Mouse (Mus musculus) heart, adult 2 months (tissue): ENCODE results near the gene Mtus2. TPM values are rescaled to one million over a fixed set of nuclear protein-coding genes. Genes with fewer than 3 reads are reported as not detected.
A peak's percentile ranks its signal among the peaks of the same experiment; 100 is the strongest.

Source experiments
- DNase-seq, 2 experiments: peaks; one replicate each; pipeline ENCODE4 v3.0.0; 2021
- H3K27ac ChIP-seq: fragments of 200-600 bp; 2 replicates; pipeline ENCODE4 v1.8.1; 2022
- H3K27me3 ChIP-seq: fragments of 200-500 bp; 2 replicates; pipeline ENCODE4 v1.6.1; 2012; ENCODE audit warnings: mild to moderate bottlenecking, low read length, inconsistent platforms, mixed read lengths; ENCODE audit not compliant: control insufficient read depth, insufficient read depth
- H3K36me3 ChIP-seq: fragments of 200-500 bp; 2 replicates; pipeline ENCODE4 v1.6.1; 2012; ENCODE audit warnings: low read length, inconsistent platforms; ENCODE audit not compliant: control insufficient read depth, insufficient read depth
- H3K4me1 ChIP-seq: fragments of 200-500 bp; 2 replicates; pipeline ENCODE4 v1.6.1; 2011; ENCODE audit warnings: low read length; ENCODE audit not compliant: control insufficient read depth, insufficient read depth
- H3K4me3 ChIP-seq: fragments of 200-600 bp; 2 replicates; pipeline ENCODE4 v1.8.1; 2022
- H3K79me2 ChIP-seq: fragments of 200-500 bp; replicated peaks from 2 replicates; pipeline ENCODE4 v1.6.1; 2012; ENCODE audit warnings: mild to moderate bottlenecking, inconsistent platforms, low read length, moderate library complexity, mixed read lengths; ENCODE audit not compliant: control insufficient read depth, insufficient read depth
- H3K9ac ChIP-seq: fragments of 200-500 bp; 2 replicates; pipeline ENCODE4 v1.6.1; 2012; ENCODE audit warnings: low read depth, mild to moderate bottlenecking, control low read depth, inconsistent platforms, low read length, mixed read lengths
- CTCF ChIP-seq: fragments of 200-600 bp; IDR thresholded peaks from 2 replicates; pipeline ENCODE4 v1.8.1; 2022; ENCODE audit warnings: antibody characterized with exemption, mild to moderate bottlenecking, moderate library complexity
- EP300 ChIP-seq: fragments of 200-500 bp; IDR thresholded peaks from 2 replicates; pipeline ENCODE4 v1.6.1; 2011; ENCODE audit warnings: low read depth, low read length, control low read depth; ENCODE audit not compliant: insufficient read depth
- POLR2A ChIP-seq: fragments of 200-500 bp; IDR thresholded peaks from 2 replicates; pipeline ENCODE4 v1.6.1; 2011; ENCODE audit warnings: mild to moderate bottlenecking, low read depth, low read length, control low read depth; ENCODE audit not compliant: insufficient read depth
- WGBS: fragments of 180-500 bp; shearing (Covaris S2); methylation state at CpG from one replicate; pipeline ENCODE4 v1.1.7; 2018; 5-methylcytosine and 5-hydroxymethylcytosine counted together
- intact Hi-C: fragments of 180-260 bp; cut with DNase I; formaldehyde crosslinking; loops from one replicate; pipeline ENCODE4 v1.15.1; 2025
- polyA plus RNA-seq: library from polyadenylated mRNA; depleted of rRNA; stranded (reverse); fragments of >200 nt; gene quantifications from 2 replicates; pipeline ENCODE4 v1.2.3, GENCODE M21; 2012
- total RNA-seq, 2 experiments: library from RNA; stranded (reverse); gene quantifications; 2 replicates each; pipeline ENCODE4 v1.2.3; 2021

The Mtus2 gene
- total and polyA plus RNA-seq, 3 experiments, result 53.5 to 109 (median 96.9) TPM

- WGBS, result 90% methylated on average over 7 of the region's 7 CpGs
- Histone ChIP-seq H3K4me3 (no peak overlapping the region), H3K27me3 (no peaks in the 10 kb centered on the region), H3K4me1 (no peaks in the 10 kb centered on the region), H3K36me3 (no peaks in the 10 kb centered on the region), H3K9ac (no peak overlapping the region), H3K79me2 (no peaks in the 10 kb centered on the region), H3K27ac (no peak overlapping the region)
- intact Hi-C loops, result no loop called here
- no peak for DNase-seq
- TF ChIP-seq CTCF (no peak), EP300 (no peak), POLR2A (no peak)
Measured at GRCm38 (mm10) chr5:148289951-148290350, 332.8 kb downstream of the Mtus2 start.

- H3K36me3 ChIP-seq, result no peaks in the 10 kb centered on the region
- no peak overlapping the region for H3K27ac ChIP-seq
- TF ChIP-seq EP300 (no peak), POLR2A (no peak), CTCF (no peak)
- no peak overlapping the region for H3K4me3 ChIP-seq
- no peaks in the 10 kb centered on the region for H3K79me2 ChIP-seq
- WGBS, result 77% methylated on average over 7 of the region's 7 CpGs
- H3K27me3 ChIP-seq, result no peaks in the 10 kb centered on the region
- no peaks in the 10 kb centered on the region for H3K4me1 ChIP-seq
- H3K9ac ChIP-seq, result no peak overlapping the region
- no peak for DNase-seq
- intact Hi-C loops, result no loop called here
Measured at GRCm38 (mm10) chr5:148292862-148293261, 335.7 kb downstream of the Mtus2 start.

GRCm38 (mm10) chr5:148293346-148293745 is 336.2 kb downstream of the Mtus2 start:
- TF ChIP-seq CTCF (peak; percentile 70), POLR2A (no peak)
- peak in 1 of 2 experiments; percentile 14 for DNase-seq
- intact Hi-C loops, result no loop called here
- no peaks in the 10 kb centered on the region for H3K27me3 ChIP-seq
- WGBS, result 83% methylated on average over 7 of the region's 7 CpGs
- no peaks in the 10 kb centered on the region for H3K36me3 ChIP-seq
- H3K9ac ChIP-seq, result no peak overlapping the region
- no peak overlapping the region for H3K4me3 ChIP-seq
- no peaks in the 10 kb centered on the region for H3K79me2 ChIP-seq
- H3K27ac ChIP-seq, result no peak overlapping the region
- no peaks in the 10 kb centered on the region for H3K4me1 ChIP-seq

GRCm38 (mm10) chr5:148302968-148303367 is 345.8 kb downstream of the Mtus2 start:
- H3K36me3 ChIP-seq, result no peaks in the 10 kb centered on the region
- H3K27ac ChIP-seq, result no peak overlapping the region
- no peaks in the 10 kb centered on the region for H3K79me2 ChIP-seq
- H3K27me3 ChIP-seq, result no peaks in the 10 kb centered on the region
- DNase-seq, result no peak
- no peak for TF ChIP-seq EP300
- TF ChIP-seq CTCF, result no peak
- TF ChIP-seq POLR2A, result no peak
- H3K4me3 ChIP-seq, result no peak overlapping the region
- intact Hi-C loops, result no loop called here
- whole genome bisulfite sequencing, result 70% methylated on average over 11 of the region's 11 CpGs
- no peaks in the 10 kb centered on the region for H3K4me1 ChIP-seq
- no peak overlapping the region for H3K9ac ChIP-seq

- Histone ChIP-seq H3K4me1 (no peaks in the 10 kb centered on the region), H3K4me3 (no peak overlapping the region), H3K9ac (no peak overlapping the region), H3K36me3 (no peaks in the 10 kb centered on the region), H3K27ac (no peak overlapping the region), H3K79me2 (no peaks in the 10 kb centered on the region), H3K27me3 (no peaks in the 10 kb centered on the region)
- TF ChIP-seq CTCF (no peak), EP300 (no peak), POLR2A (no peak)
- 87% methylated on average over 2 of the region's 2 CpGs for WGBS
- DNase-seq, result no peak
- intact Hi-C loops, result no loop called here
Measured at GRCm38 (mm10) chr5:148304112-148304511, 347.0 kb downstream of the Mtus2 start.

- Histone ChIP-seq H3K79me2 (no peaks in the 10 kb centered on the region), H3K9ac (peak overlapping the region; percentile 46), H3K4me3 (no peak overlapping the region), H3K4me1 (no peaks in the 10 kb centered on the region), H3K27ac (no peak overlapping the region), H3K36me3 (no peaks in the 10 kb centered on the region), H3K27me3 (no peaks in the 10 kb centered on the region)
- TF ChIP-seq CTCF, result peak; percentile 17; the same call in 1 of the 2 replicates
- no peak for TF ChIP-seq EP300
- no peak for TF ChIP-seq POLR2A
- 35% methylated on average over 10 of the region's 10 CpGs for WGBS
- intact Hi-C loops, result no loop called here
- peak in 1 of 2 experiments; percentile 25 for DNase-seq
Measured at GRCm38 (mm10) chr5:148310790-148311189, 353.7 kb downstream of the Mtus2 start.

GRCm38 (mm10) chr5:148312443-148312842 is 355.3 kb downstream of the Mtus2 start:
- Histone ChIP-seq H3K27me3 (no peaks in the 10 kb centered on the region), H3K4me3 (no peak overlapping the region), H3K9ac (no peak overlapping the region), H3K79me2 (no peaks in the 10 kb centered on the region), H3K4me1 (no peaks in the 10 kb centered on the region), H3K27ac (no peak overlapping the region), H3K36me3 (no peaks in the 10 kb centered on the region)
- intact Hi-C loops, result no loop called here
- DNase-seq, result no peak
- 45% methylated on average over 2 of the region's 2 CpGs for WGBS
- peak; percentile 29; the same call in 1 of the 2 replicates for TF ChIP-seq CTCF
- no peak for TF ChIP-seq POLR2A
